Mouse (Mus musculus) activated CD4-positive, CD25-positive, alpha-beta regulatory T cell, adult 4 months (primary cell): ENCODE results near the gene Tmc1. TPM values are rescaled to one million over a fixed set of nuclear protein-coding genes. Genes with fewer than 3 reads are reported as not detected.

Experiments used
- ATAC-seq: one replicate; pipeline ENCODE4 v1.8.0; 2017
- polyA plus RNA-seq, 2 experiments: library from polyadenylated mRNA; unstranded; fragments of 100-300 nt; shearing (Covaris generic); gene quantifications; one replicate each; pipeline ENCODE4 v1.2.1; 2017

Gene Tmc1
- polyA plus RNA-seq, 2 experiments from 2014 or later = 0.40 TPM; not detected in 1

DNA sequence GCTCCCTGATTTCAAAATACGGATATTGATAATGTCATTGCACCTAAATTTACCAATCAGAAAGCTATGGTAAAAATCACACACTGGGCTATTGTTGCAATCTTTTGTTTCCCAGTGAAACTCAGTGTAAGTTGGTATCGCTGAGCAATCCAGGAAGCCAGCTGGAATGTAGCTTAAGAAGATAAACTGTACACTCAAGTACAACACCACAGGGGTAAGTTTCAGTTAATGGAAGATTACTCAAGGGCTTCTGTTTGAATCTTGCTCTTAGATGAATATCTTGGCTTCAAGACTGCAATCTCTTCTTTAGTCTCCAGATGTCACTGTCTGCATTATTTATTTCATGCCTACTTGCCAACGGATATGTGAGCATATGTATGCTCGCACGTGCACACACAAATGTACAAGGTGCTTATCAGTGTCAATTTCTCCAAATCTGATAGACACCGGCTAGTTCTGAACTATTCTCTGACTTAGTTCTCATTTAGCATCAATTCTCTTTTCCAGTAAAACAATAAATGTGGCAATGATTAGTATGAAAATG lies 156.4 kb downstream of the Tmc1 start:
- no peak for ATAC-seq

DNA sequence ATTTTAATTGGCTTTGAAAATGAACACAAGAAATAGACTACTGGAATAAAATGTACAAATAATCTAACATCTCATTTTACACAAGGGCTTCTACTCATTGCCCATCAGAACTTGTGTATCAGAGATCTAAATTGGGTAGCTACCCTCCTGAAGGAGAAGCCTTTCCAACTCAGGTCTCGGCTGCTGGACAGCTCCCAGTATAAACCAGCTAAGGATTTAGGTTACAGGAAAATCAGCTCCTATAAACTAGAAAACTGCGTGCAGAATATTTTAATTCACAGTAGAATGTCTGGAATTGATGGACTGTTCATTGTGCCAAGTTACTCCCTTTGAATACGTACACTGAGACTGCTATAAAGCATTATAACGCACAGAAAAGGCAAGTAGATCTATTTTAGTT lies 158.0 kb downstream of the Tmc1 start:
- ATAC-seq = no peak

DNA sequence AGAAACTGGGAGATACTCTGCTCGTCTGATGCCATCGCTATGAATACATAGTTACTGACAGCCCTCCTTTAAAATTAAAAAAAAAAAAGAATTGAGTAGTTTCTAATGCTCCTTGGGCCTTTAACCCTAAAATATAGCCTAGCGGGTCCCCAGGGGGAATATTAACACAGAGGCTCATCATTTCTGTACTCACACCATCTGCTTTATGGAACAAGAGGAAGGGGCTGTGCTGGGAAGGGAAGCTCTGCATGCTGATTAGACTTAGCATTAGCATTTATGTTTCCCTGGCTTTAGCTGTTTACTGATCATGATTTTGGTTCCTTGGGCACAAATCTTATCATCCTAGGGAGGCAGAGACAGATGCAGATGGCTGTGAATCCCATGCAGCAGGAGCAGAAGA lies 159.0 kb downstream of the Tmc1 start:
- no peak for ATAC-seq

DNA sequence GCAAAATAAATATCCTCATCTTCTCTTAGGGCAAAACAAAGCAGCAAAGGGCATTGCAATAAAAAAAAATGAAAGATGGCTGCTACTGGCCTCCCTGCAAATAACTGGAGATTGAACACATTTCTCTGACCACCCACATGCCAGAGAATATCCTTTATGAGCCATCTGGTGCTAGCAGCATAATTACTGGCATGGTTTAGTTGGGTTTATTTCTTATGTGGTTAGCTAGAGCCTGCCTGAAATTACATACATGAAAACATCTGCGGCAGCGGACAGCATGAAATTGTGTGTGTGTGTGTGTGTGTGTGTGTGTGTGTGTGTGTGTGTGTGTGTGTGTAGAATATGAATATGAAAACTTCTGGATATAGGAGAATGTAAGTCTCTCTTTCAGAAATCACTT lies 161.2 kb downstream of the Tmc1 start:
- no peak for ATAC-seq

DNA sequence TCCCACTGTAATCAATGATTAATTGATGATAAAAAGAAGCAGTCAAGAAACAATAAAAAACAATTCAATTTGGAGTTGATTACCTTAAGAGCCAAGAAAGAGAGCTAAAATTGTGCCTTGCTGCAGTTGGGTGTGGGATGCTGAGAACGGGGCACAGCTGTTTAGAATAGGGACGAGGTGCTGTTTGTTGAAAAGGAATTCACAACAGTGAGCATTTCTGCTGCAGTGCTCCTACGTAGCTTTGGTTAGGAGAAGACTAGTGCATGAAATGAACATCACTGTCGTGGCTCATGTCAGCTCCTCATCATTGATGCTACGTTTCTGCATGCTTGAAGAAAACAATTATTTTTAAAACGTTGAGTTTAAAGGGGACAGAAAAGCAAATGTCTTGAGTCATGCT lies 166.7 kb downstream of the Tmc1 start:
- ATAC-seq = no peak

DNA sequence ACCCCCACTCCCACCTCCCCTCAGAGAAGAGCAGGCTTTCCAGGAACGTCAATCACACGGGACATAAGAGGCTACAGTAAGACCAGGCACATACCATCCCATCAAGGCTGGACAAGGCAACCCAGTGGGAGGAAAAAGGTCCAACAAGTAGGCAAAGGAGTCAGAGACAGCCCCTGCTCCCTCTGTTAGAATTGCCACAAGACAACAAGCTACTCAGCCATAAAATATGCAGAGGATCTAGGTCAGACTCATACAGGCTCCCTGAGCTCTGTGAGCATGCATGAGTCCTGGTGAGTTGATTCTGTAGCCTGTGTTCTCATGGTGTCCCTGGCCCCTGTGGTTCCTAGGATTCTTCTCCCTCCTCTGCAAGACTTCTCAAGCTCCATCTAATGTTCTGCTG lies 178.3 kb downstream of the Tmc1 start:
- no peak for ATAC-seq

DNA sequence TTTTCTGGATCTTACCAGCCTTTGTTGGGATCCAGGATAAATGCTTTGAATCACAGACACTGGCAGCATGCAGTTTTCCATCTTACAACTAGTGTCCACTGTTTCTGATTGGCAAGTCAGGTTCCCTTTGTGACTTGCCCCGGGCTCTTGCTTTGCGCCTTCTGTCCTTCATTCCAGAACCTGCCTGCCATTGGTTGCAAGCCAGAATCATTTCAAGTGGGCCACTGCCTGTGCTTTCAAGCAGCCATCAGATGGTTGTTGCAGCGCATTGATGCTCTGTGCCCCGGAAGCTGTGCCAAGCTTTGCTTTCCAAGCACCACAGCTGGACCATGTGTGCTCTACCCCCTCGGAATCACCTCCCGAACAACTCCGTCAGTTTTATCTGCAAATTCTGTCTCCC lies 180.1 kb downstream of the Tmc1 start:
- ATAC-seq = no peak

DNA sequence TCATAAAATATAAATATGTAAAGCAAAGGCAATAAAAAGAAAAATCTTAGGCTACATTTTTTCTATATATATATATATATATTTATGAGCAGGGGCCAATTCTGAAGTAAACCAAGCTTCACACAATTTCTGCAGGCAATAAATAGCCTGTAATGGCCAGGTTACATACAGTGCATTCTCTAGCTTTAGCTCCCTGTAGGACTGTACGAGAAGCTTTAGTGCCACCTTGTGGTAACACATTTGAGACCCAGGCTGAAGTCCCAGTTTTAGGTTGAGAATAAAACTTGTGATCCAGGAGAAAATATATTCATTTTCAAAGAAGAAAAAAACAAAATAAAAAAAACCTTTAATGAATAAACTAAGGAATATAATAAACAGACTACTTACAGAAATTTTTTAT lies 189.8 kb downstream of the Tmc1 start:
- no peak for ATAC-seq

DNA sequence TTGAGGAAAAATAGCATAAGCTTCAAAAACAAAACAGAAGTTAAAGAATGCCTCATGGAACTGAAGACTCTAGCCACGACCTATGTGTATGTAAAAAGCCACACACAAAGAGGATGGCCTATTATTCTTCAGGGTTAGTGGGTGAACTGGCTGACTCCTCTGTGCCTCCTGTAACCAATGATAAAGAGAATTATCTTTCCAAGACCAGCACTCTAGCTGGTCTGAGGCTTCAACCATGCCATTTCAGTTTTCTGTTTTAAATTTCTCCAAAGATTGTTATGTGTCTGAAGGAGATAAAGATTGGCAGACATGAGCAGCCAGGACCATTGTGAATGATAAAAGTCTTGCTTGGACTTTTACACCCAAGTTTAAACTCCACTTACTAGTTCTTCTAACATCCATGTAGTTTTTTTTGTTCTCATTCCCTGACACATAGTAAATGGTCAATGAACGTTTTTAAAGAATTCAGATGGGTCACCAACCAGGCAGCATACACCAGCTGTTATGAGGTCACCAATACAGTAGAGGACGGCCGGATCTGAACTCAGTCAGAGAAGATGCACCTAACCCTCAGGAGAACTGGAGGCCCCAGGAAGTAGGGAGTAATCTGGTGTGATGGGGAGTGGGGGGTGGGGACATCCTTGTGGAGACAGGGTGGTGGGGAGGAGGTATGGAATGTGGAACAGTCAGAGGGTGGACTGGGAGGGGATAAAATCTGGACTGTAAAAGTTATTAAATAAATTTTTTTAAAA lies 192.2 kb downstream of the Tmc1 start:
- no peak for ATAC-seq

DNA sequence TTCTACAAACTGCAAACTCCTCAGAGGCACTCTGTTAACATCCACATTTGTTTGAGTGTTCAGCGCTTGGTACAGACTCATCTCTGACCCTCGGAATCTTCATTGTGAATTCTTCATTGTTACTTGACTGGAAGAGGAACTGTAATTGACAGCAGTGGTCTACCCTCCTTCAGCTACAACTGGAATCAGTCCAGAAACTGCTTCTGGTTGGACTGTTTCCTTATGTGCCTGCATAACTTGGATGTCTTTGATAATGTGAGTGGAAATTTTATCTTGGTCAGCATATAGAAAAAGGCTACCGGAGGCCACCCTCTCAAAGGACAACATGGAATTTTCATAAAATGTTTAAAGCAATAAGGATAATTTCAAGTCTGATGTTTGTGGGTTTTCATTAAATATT lies 192.9 kb downstream of the Tmc1 start:
- no peak for ATAC-seq

DNA sequence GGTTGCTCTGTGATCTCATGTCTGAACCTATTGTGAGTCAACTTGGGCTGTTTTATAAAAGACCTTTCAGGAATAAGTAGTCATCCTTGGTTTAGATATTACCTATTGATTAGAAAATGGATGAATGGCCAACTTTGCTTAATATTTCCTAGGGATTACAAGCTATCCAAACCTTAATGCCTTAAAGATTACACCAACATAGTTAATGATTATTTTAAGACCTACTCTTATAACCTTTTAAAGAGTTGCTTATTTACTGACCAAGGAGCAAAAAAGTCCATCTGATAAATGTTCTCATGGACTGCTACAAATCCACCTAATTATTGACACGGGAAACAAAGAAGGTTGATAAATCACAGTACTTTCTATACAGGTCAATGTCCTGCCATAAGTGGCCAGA lies 209.4 kb downstream of the Tmc1 start:
- no peak for ATAC-seq

Other genes starting within 250 kb of the Tmc1 start
- not detected for gene Aldh1a7, start 226.6 kb downstream of the Tmc1 start, polyA plus RNA-seq